ENCODE assay signal across 17 mouse cellular contexts in genomic region chr9:56415393-56415792, GRCm38 (mm10). TPM values are rescaled to one million over a fixed set of nuclear protein-coding genes. Genes with fewer than 3 reads are reported as not detected.
DNase-seq lines count a peak whose midpoint lies in the region; ATAC-seq and TF ChIP-seq lines count a peak whose summit lies in the region.
"Had no signal": no experiment of that assay in that cellular context is flagged by ENCODE, and none has a peak within 500 bp of the region (broad histone marks: within the 10 kb centered on the region; RNA-seq: fewer than 3 reads in every experiment).

No protein-coding gene starts in this region.

- no peaks in the 10 kb centered on the region for H3K36me3 ChIP-seq in intestine, embryonic 15.5 days
- H3K36me3 ChIP-seq in intestine, postnatal 0 days (ENCODE audit: control insufficient read depth, insufficient read depth) = no peaks in the 10 kb centered on the region
- H3K36me3 ChIP-seq: embryonic facial prominence, embryonic 15.5 days; heart, embryonic 10.5 days; limb, embryonic 12.5 days; midbrain, embryonic 12.5 days had no signal

- 0 out of 2 replicates have a peak overlapping the region, but pooled peaks have one; percentile 65 for H3K4me2 ChIP-seq in intestine, embryonic 15.5 days (replicated peaks)
- no peak overlapping the region for H3K4me2 ChIP-seq in intestine, postnatal 0 days (replicated peaks; ENCODE audit: low read depth)
- H3K4me2 ChIP-seq: limb, embryonic 12.5 days; midbrain, embryonic 12.5 days had no signal

- H3K4me1 ChIP-seq in intestine, embryonic 15.5 days (replicated peaks) = no peaks in the 10 kb centered on the region; the same call in 1 of the 2 replicates
- H3K4me1 ChIP-seq in intestine, postnatal 0 days (replicated peaks; ENCODE audit: control insufficient read depth, insufficient read depth, low read length) = no peaks in the 10 kb centered on the region

- no peak for ATAC-seq in intestine, embryonic 15.5 days
- no peak for ATAC-seq in intestine, postnatal 0 days
- ATAC-seq: forebrain, embryonic 16.5 days; liver, postnatal 0 days; Patski had no signal

- H3K9ac ChIP-seq in intestine, embryonic 15.5 days = no peak overlapping the region
- no peak overlapping the region for H3K9ac ChIP-seq in intestine, postnatal 0 days (ENCODE audit: low read depth, low read length)
- H3K9ac ChIP-seq: embryonic facial prominence, embryonic 15.5 days; limb, embryonic 12.5 days; liver, postnatal 0 days; midbrain, embryonic 12.5 days had no signal

- 80% methylated on average over 1 of the region's 1 CpGs for WGBS in intestine, embryonic 15.5 days
- 82% methylated on average over 1 of the region's 1 CpGs for WGBS in intestine, postnatal 0 days

- DNase-seq in cerebellum, adult 11-12 months = peak; percentile 80
- DNase-seq in cerebellum, postnatal 4 days (ENCODE audit: low spot score in 2 of 2) = no peak
- DNase-seq in lung, postnatal 36 days = peak; percentile 32
- no peak for DNase-seq in lung, adult 18-20 months
- no peak for DNase-seq in right cerebral cortex, adult 2 months (ENCODE audit: low spot score in 2 of 2)
- no peak for DNase-seq in layer of hippocampus, adult 9-11 months
- DNase-seq: gastrocnemius, postnatal 10 days; kidney, postnatal 4 days; liver, postnatal 0 days had no signal

- no peak for TF ChIP-seq CTCF in intestine, postnatal 0 days (IDR thresholded peaks at IDR 0.05; ENCODE audit: low read depth)

- H3K27ac ChIP-seq in intestine, embryonic 15.5 days = no peak overlapping the region
- no peak overlapping the region for H3K27ac ChIP-seq in intestine, postnatal 0 days (ENCODE audit: low read depth, low read length)
- H3K27ac ChIP-seq: embryonic facial prominence, embryonic 15.5 days; heart, embryonic 10.5 days; limb, embryonic 12.5 days; midbrain, embryonic 12.5 days had no signal

- no peak overlapping the region for H3K4me3 ChIP-seq in intestine, embryonic 15.5 days (replicated peaks)
- no peak overlapping the region for H3K4me3 ChIP-seq in intestine, postnatal 0 days (ENCODE audit: low read depth, low read length)
- H3K4me3 ChIP-seq: heart, embryonic 10.5 days; limb, embryonic 12.5 days; midbrain, embryonic 12.5 days had no signal

- no peaks in the 10 kb centered on the region for H3K27me3 ChIP-seq in intestine, embryonic 15.5 days (replicated peaks)
- H3K27me3 ChIP-seq in intestine, postnatal 0 days (replicated peaks; ENCODE audit: control insufficient read depth, insufficient read depth, low read length) = no peaks in the 10 kb centered on the region
- H3K27me3 ChIP-seq: embryonic facial prominence, embryonic 15.5 days; limb, embryonic 12.5 days; midbrain, embryonic 12.5 days; Patski had no signal

- no peaks in the 10 kb centered on the region for H3K9me3 ChIP-seq in intestine, embryonic 15.5 days
- no peaks in the 10 kb centered on the region for H3K9me3 ChIP-seq in intestine, postnatal 0 days (ENCODE audit: control insufficient read depth)
- H3K9me3 ChIP-seq: embryonic facial prominence, embryonic 15.5 days; heart, embryonic 10.5 days; limb, embryonic 12.5 days; midbrain, embryonic 12.5 days had no signal

RNA-seq across cellular contexts. Expression of gene Peak1, which starts 2.5 kb away (rescaled TPM):
- polyA plus RNA-seq in intestine, embryonic 15.5 days (2015; fragmentation: Nextera tagmentation; extraction: Ambion mirVana) = 10.1 and 12.6 TPM in 2 replicates
- 5.9 and 6.4 TPM in 2 replicates for polyA plus RNA-seq in intestine, postnatal 0 days (2015; fragmentation: Nextera tagmentation; extraction: Ambion mirVana)

RNA-seq across cellular contexts. Expression of gene Hmg20a, which starts 3.0 kb away (rescaled TPM):
- polyA plus RNA-seq in intestine, embryonic 15.5 days (2015; fragmentation: Nextera tagmentation; extraction: Ambion mirVana) = 42.7 and 43.0 TPM in 2 replicates
- polyA plus RNA-seq in intestine, postnatal 0 days (2015; fragmentation: Nextera tagmentation; extraction: Ambion mirVana) = 12.9 and 14.3 TPM in 2 replicates

Comparison
In these comparisons a context has a peak if more than half of its experiments do, and no peak if none do; other contexts are left out.
1. DNase-seq: peak in cerebellum, adult 11-12 months (single experiment) and lung, postnatal 36 days (single experiment); none in cerebellum, postnatal 4 days (0 of 2), lung, adult 18-20 months (0 of 2), right cerebral cortex, adult 2 months (0 of 2) and layer of hippocampus, adult 9-11 months (single experiment).